Mouse (Mus musculus) embryonic facial prominence, embryonic 12.5 days (tissue): ENCODE measurements at regions not wholly inside any gene's neighbourhood (a gene's known extent, or its start where the extent isn't known, plus 50 kb on each side); places are given as distances from the start of the nearest gene placed in this dataset.

ENCODE experiments used
- ATAC-seq: fragments of 200-750 bp; cut with Nextera tagmentation; 2 replicates; pipeline ENCODE4 v1.8.0; 2017; ENCODE audit not compliant: insufficient number of reproducible peaks, insufficient read depth, low FRiP score, low TSS enrichment
- H3K27ac ChIP-seq: fragments of 300-500 bp; sonication (generic); 2 replicates; pipeline ENCODE4 v1.5.1; 2016; ENCODE audit warnings: mild to moderate bottlenecking
- H3K27me3 ChIP-seq: fragments of 300-500 bp; sonication (generic); 2 replicates; pipeline ENCODE4 v1.6.1; 2016; ENCODE audit warnings: mild to moderate bottlenecking, moderate library complexity
- H3K36me3 ChIP-seq: fragments of 300-500 bp; sonication (generic); 2 replicates; pipeline ENCODE4 v1.6.1; 2016; ENCODE audit warnings: mild to moderate bottlenecking
- H3K4me1 ChIP-seq: fragments of 300-500 bp; sonication (generic); 2 replicates; pipeline ENCODE4 v1.6.1; 2016
- H3K4me2 ChIP-seq: fragments of 300-500 bp; sonication (generic); replicated peaks from 2 replicates; pipeline ENCODE4 v1.6.1; 2016; ENCODE audit warnings: mild to moderate bottlenecking, moderate library complexity
- H3K4me3 ChIP-seq: fragments of 300-500 bp; sonication (generic); 2 replicates; pipeline ENCODE4 v1.5.1; 2016; ENCODE audit warnings: mild to moderate bottlenecking
- H3K9ac ChIP-seq: fragments of 300-500 bp; sonication (generic); 2 replicates; pipeline ENCODE4 v1.6.1; 2016; ENCODE audit warnings: mild to moderate bottlenecking, moderate library complexity
- H3K9me3 ChIP-seq: fragments of 300-500 bp; sonication (generic); 2 replicates; pipeline ENCODE4 v1.6.1; 2016; ENCODE audit warnings: mild to moderate bottlenecking, moderate library complexity
- WGBS: fragments of 180-500 bp; shearing (Covaris S2); methylation state at CpG from one replicate; pipeline ENCODE4 v1.1.7; 2016; 5-methylcytosine and 5-hydroxymethylcytosine counted together

DNA sequence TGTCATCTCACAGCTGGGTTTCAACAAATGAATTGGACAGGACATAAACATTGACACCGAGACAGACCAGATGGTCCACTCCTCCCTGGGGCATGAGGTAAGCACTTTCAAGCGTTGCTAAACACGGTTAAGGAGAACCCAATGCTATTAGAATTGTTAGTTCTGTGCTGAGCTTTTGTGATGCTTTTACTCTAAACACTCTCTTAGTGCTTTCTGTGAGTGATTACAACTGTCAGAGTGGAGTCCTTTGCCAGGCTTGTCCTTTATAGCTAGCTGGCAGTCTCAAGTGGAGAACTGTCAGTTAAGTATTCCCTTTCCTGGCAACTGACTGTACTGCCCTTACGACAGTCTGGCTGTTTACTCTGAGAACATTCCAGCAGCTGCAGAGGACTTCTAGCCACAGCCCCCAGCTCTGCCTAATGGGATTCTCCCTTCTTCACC is 95.6 kb upstream of the Ccng1 start:
- no peaks in the 10 kb centered on the region for H3K36me3 ChIP-seq
- H3K4me2 ChIP-seq, result no peak overlapping the region
- no peak for ATAC-seq
- no peak overlapping the region for H3K27ac ChIP-seq
- no peaks in the 10 kb centered on the region for H3K9me3 ChIP-seq
- no peaks in the 10 kb centered on the region for H3K27me3 ChIP-seq
- H3K4me1 ChIP-seq, result no peaks in the 10 kb centered on the region
- WGBS, result 64% methylated on average over 4 of the region's 4 CpGs
- H3K4me3 ChIP-seq, result no peak overlapping the region
- no peak overlapping the region for H3K9ac ChIP-seq

GRCm38 (mm10) chr11:40846586-40846985 is 91.5 kb upstream of the Ccng1 start:
- Histone ChIP-seq H3K4me3 (no peak overlapping the region), H3K27me3 (no peaks in the 10 kb centered on the region), H3K4me2 (no peak overlapping the region), H3K9me3 (no peaks in the 10 kb centered on the region), H3K27ac (no peak overlapping the region), H3K36me3 (no peaks in the 10 kb centered on the region), H3K9ac (no peak overlapping the region), H3K4me1 (no peaks in the 10 kb centered on the region)
- ATAC-seq, result no peak
- 63% methylated on average over 1 of the region's 1 CpGs for WGBS

DNA sequence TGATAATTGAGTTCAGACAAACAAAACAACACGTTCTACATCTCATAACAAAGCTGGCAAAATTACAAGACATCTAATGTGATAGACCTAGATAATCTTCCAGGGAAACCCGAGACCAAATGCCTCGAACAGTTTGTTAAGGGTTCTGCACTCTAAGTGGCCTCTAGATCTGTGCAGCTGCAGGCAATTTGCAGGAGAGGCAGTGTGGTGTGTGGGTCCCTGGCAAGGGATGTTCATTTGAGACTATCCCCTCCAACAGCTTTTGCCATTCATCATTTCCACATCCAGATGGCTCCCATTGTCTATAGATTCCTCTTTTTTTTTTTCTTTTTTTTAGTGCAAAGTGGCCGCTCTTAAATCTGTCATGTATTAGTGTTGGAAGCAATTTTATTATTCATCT is 80.3 kb upstream of the Ccng1 start:
- no peaks in the 10 kb centered on the region for H3K9me3 ChIP-seq
- WGBS, result 33% methylated on average over 4 of the region's 4 CpGs

More for the DNA sequence above, 80.3 kb upstream of the Ccng1 start:
- Histone ChIP-seq H3K27me3 (no peaks in the 10 kb centered on the region), H3K27ac (no peak overlapping the region), H3K9ac (no peak overlapping the region), H3K4me2 (no peak overlapping the region), H3K36me3 (no peaks in the 10 kb centered on the region), H3K4me3 (no peak overlapping the region), H3K4me1 (no peaks in the 10 kb centered on the region)
- no peak for ATAC-seq
